Mouse (Mus musculus): ENCODE results near the gene A930033H14Rik.

A930033H14Rik gene

GRCm38 (mm10) chr10:69192266-69192665 lies 20.6 kb downstream of the A930033H14Rik start:
- DNase-seq (ENCODE audit: low spot score), result no peak

- DNase-seq (ENCODE audit: low spot score), result no peak
These were observed 22.3 kb downstream of the A930033H14Rik start for GRCm38 (mm10) chr10:69190434-69191160.

GRCm38 (mm10) chr10:69187773-69188443 lies 25.0 kb downstream of the A930033H14Rik start:
- no peak for DNase-seq (ENCODE audit: low spot score)

GRCm38 (mm10) chr10:69185894-69186893 lies 26.7 kb downstream of the A930033H14Rik start:
- DNase-seq (ENCODE audit: low spot score), result no peak

- DNase-seq (ENCODE audit: low spot score), result no peak
These were observed 27.5 kb downstream of the A930033H14Rik start for GRCm38 (mm10) chr10:69185431-69185830.

GRCm38 (mm10) chr10:69184903-69185302 lies 28.0 kb downstream of the A930033H14Rik start:
- DNase-seq (ENCODE audit: low spot score), result no peak

- no peak for DNase-seq (ENCODE audit: low spot score)
These were observed 31.9 kb downstream of the A930033H14Rik start for GRCm38 (mm10) chr10:69180997-69181396.

GRCm38 (mm10) chr10:69179341-69179740 lies 33.6 kb downstream of the A930033H14Rik start:
- DNase-seq (ENCODE audit: low spot score), result no peak

GRCm38 (mm10) chr10:69176116-69176515 lies 36.8 kb downstream of the A930033H14Rik start:
- DNase-seq (ENCODE audit: low spot score), result no peak

GRCm38 (mm10) chr10:69172412-69172811 lies 40.5 kb downstream of the A930033H14Rik start:
- DNase-seq (ENCODE audit: low spot score), result no peak

GRCm38 (mm10) chr10:69166514-69166913 lies 46.4 kb downstream of the A930033H14Rik start:
- DNase-seq (ENCODE audit: low spot score), result no peak

GRCm38 (mm10) chr10:69165847-69166246 lies 47.1 kb downstream of the A930033H14Rik start:
- no peak for DNase-seq (ENCODE audit: low spot score)

- DNase-seq (ENCODE audit: low spot score), result no peak
These were observed 47.8 kb downstream of the A930033H14Rik start for GRCm38 (mm10) chr10:69165125-69165524.

GRCm38 (mm10) chr10:69163216-69163615 lies 49.7 kb downstream of the A930033H14Rik start:
- no peak for DNase-seq (ENCODE audit: low spot score)

- no peak for DNase-seq (ENCODE audit: low spot score)
These were observed 50.3 kb downstream of the A930033H14Rik start for GRCm38 (mm10) chr10:69162577-69162976.

- DNase-seq (ENCODE audit: low spot score), result no peak
These were observed 51.4 kb downstream of the A930033H14Rik start for GRCm38 (mm10) chr10:69161503-69161902.

GRCm38 (mm10) chr10:69160877-69161276 lies 52.0 kb downstream of the A930033H14Rik start:
- DNase-seq (ENCODE audit: low spot score), result no peak
